Mouse (Mus musculus) heart, postnatal 0 days (tissue): ENCODE measurements around the gene Pde2a. TPM values are rescaled to one million over a fixed set of nuclear protein-coding genes. Genes with fewer than 3 reads are reported as not detected.
A peak's percentile ranks its signal among the peaks of the same experiment; 100 is the strongest.

ENCODE experiments used
- ATAC-seq: fragments of 200-750 bp; cut with Nextera tagmentation; 2 replicates; pipeline ENCODE4 v1.8.0; 2017; ENCODE audit warnings: low read depth, moderate number of reproducible peaks, moderate library complexity; ENCODE audit not compliant: insufficient read depth
- DNase-seq: peaks from one replicate; pipeline ENCODE4 v3.0.0-alpha.2; 2016; ENCODE audit warnings: low spot score
- H3K27ac ChIP-seq: fragments of 300-500 bp; sonication (generic); 2 replicates; pipeline ENCODE4 v1.5.1; 2014; ENCODE audit warnings: low read depth, mild to moderate bottlenecking
- H3K27me3 ChIP-seq: fragments of 300-500 bp; sonication (generic); 2 replicates; pipeline ENCODE4 v1.6.1; 2014; ENCODE audit warnings: low read length, mixed read lengths; ENCODE audit not compliant: control insufficient read depth, insufficient read depth
- H3K36me3 ChIP-seq: fragments of 300-500 bp; sonication (generic); replicated peaks from 2 replicates; pipeline ENCODE4 v1.6.1; 2014; ENCODE audit warnings: low read length, mixed read lengths; ENCODE audit not compliant: control insufficient read depth, insufficient read depth
- H3K4me1 ChIP-seq: fragments of 300-500 bp; sonication (generic); 2 replicates; pipeline ENCODE4 v1.6.1; 2014; ENCODE audit warnings: antibody characterized with exemption; ENCODE audit not compliant: control insufficient read depth, insufficient read depth
- H3K4me2 ChIP-seq: fragments of 300-500 bp; sonication (generic); 2 replicates; pipeline ENCODE4 v1.6.1; 2014; ENCODE audit warnings: low read depth, mild to moderate bottlenecking, low read length, moderate library complexity
- H3K4me3 ChIP-seq: fragments of 300-500 bp; sonication (generic); 2 replicates; pipeline ENCODE4 v1.5.1; 2014; ENCODE audit warnings: low read depth, low read length
- H3K9ac ChIP-seq: fragments of 300-500 bp; sonication (generic); replicated peaks from 2 replicates; pipeline ENCODE4 v1.6.1; 2014; ENCODE audit warnings: low read depth, low read length, mixed read lengths
- H3K9me3 ChIP-seq: fragments of 300-500 bp; sonication (generic); replicated peaks from 2 replicates; pipeline ENCODE4 v1.6.1; 2016; ENCODE audit warnings: low read length; ENCODE audit not compliant: control insufficient read depth
- CTCF ChIP-seq: IDR thresholded peaks from 2 replicates; pipeline ENCODE4 v1.5.1; 2016; ENCODE audit warnings: antibody characterized with exemption, control low read depth, low read depth
- EP300 ChIP-seq: IDR thresholded peaks from 2 replicates; pipeline ENCODE4 v1.6.1; 2016; ENCODE audit warnings: antibody characterized with exemption, low read depth
- WGBS: fragments of 180-500 bp; shearing (Covaris S2); extraction: QIAGEN DNeasy Blood & Tissue Kit; methylation state at CpG from one replicate; pipeline ENCODE4 v1.1.7; 2014; 5-methylcytosine and 5-hydroxymethylcytosine counted together
- polyA plus RNA-seq: library from polyadenylated mRNA; unstranded; fragments of >200 nt; fragmentation: Nextera tagmentation; extraction: Ambion mirVana; gene quantifications from 2 replicates; pipeline ENCODE4 v1.2.1, GENCODE M21; 2015
- total RNA-seq: library from RNA; depleted of rRNA; stranded (reverse); fragments of >200 nt; gene quantifications from 2 replicates; pipeline ENCODE4 v1.2.3, GENCODE M21; 2014; ENCODE audit warnings: low replicate concordance; rRNA removed

Gene Pde2a
- total RNA-seq, result 4.7 and 35.2 TPM in 2 replicates
- polyA plus RNA-seq, result 19.3 and 22.1 TPM in 2 replicates

DNA sequence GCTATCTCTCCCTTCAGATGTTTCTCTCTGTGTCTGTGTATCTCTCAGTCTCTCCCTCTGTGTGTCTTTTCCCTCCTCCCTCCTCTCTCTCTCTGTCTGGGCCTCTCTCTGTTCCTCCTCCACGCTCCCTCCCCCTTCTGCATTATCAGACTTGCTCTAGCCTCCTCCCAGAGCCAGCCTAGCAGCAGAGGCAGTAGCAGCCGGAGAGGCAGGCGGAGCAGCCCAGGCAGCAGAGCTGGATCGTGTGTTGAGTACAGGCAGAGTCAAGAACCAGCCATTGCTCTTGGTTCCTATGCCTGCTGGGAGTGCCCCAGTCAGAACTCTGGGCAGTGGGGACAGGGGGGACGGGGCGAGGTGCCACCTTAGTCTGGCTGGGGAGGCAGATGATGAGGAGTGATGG, at the start of gene Pde2a:
Gene Pde2a (plus strand): TSS at position 163 of the 400 bp plus-strand sequence.
- ATAC-seq, result no peak
- Histone ChIP-seq H3K27ac (no peak within 1 kb of the TSS), H3K27me3 (peaks cover 41% of the 10 kb centered on the region), H3K9ac (no peak within 1 kb of the TSS), H3K9me3 (no peaks in the 10 kb centered on the region), H3K4me3 (no peak within 1 kb of the TSS), H3K36me3 (no peaks in the 10 kb centered on the region), H3K4me1 (no peaks in the 10 kb centered on the region), H3K4me2 (no peak within 1 kb of the TSS)
- TF ChIP-seq CTCF (no peak), EP300 (no peak)
- 19% methylated on average over 6 of the region's 6 CpGs for WGBS
- DNase-seq, result no peak

DNA sequence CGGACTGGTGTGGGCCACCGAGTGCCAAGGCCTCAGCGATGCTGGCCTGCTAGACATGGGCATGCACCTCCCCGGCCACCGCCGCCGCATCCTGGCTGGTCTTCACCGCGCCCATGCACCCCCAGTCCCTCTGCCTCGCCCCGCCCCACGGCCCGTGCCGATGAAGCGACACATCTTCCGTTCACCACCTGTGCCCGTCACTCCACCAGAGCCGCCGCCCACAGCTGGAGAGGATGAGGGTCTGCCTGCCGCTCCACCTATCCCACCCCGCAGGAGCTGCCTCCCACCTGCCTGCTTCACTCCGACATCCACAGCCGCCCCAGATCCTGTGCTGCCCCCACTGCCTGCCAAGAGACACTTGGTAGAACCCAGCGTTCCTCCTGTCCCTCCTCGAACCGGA, 48.4 kb upstream of the Pde2a start:
- Histone ChIP-seq H3K9me3 (no peaks in the 10 kb centered on the region), H3K27ac (no peak overlapping the region), H3K36me3 (no peaks in the 10 kb centered on the region), H3K27me3 (no peaks in the 10 kb centered on the region), H3K4me3 (no peak overlapping the region), H3K9ac (no peak overlapping the region), H3K4me1 (peaks cover 8% of the 10 kb centered on the region; the same call in 1 of the 2 replicates), H3K4me2 (no peak overlapping the region)
- 86% methylated on average over 26 of the region's 26 CpGs for WGBS
- no peak for DNase-seq
- TF ChIP-seq EP300 (no peak), CTCF (no peak)
- ATAC-seq, result no peak

DNA sequence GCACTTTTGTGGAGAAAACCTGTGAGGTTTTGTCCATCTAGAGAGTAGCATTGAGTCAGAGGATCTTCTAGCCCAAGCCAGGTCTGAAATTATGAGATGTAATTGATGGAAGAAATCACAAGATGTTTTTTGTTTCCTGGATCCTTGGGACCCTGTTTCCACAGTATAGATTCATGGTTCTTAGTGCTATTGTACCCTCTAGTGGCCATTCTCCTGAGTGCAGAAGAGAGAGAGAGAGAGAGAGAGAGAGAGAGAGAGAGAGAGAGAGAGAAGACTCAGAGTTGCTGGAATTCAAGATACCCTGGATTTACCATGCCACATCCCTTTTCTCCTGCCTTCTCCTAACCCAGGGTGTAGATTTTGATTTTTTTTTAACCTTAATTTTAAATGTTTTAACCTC, 47.3 kb upstream of the Pde2a start:
- ATAC-seq (peak; percentile 27; the same call in 1 of the 2 replicates), DNase-seq (peak; percentile 77)
- Histone ChIP-seq H3K4me1 (peaks cover 18% of the 10 kb centered on the region), H3K9me3 (no peaks in the 10 kb centered on the region), H3K9ac (no peak overlapping the region), H3K27me3 (no peaks in the 10 kb centered on the region), H3K36me3 (no peaks in the 10 kb centered on the region), H3K27ac (no peak overlapping the region), H3K4me2 (no peak overlapping the region), H3K4me3 (no peak overlapping the region)
- TF ChIP-seq EP300 (no peak), CTCF (peak; percentile 85)

DNA sequence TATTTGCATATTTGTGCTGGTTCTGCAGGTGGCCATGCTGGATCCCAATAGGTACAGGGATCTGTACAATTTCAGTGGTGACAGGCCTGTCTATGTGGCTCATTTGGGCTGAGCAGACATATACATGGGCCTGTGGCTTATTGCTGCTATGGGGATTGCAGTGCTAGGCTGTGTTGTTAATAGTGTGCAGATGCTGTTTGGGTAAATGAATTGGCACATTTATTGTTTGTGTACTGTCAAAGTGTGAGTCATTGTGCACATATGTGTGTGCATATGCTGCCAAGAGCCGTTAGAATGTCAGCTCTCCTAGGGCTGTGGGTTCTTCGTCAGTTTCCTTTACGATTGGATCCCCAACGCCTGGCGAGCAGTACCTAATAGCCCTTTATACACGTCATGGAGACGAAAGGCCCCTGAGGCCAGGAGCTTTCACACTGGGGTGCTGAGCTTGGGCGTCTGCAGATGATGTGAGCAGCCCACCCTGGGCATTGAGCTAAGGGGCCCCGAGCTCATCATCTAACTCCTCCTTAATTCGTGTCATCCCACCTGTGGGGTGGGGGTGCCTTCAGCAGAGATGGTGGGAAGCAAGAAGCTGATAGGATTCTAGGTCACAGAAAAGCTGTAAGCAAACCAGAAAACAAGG, 44.7 kb upstream of the Pde2a start:
- Histone ChIP-seq H3K9ac (no peak overlapping the region), H3K4me1 (peaks cover 22% of the 10 kb centered on the region), H3K4me3 (no peak overlapping the region), H3K27me3 (no peaks in the 10 kb centered on the region), H3K36me3 (no peaks in the 10 kb centered on the region), H3K4me2 (no peak overlapping the region), H3K27ac (no peak overlapping the region), H3K9me3 (no peaks in the 10 kb centered on the region)
- 76% methylated on average over 10 of the region's 10 CpGs for WGBS
- ATAC-seq, result no peak
- no peak for TF ChIP-seq CTCF
- no peak for TF ChIP-seq EP300
- DNase-seq, result no peak

DNA sequence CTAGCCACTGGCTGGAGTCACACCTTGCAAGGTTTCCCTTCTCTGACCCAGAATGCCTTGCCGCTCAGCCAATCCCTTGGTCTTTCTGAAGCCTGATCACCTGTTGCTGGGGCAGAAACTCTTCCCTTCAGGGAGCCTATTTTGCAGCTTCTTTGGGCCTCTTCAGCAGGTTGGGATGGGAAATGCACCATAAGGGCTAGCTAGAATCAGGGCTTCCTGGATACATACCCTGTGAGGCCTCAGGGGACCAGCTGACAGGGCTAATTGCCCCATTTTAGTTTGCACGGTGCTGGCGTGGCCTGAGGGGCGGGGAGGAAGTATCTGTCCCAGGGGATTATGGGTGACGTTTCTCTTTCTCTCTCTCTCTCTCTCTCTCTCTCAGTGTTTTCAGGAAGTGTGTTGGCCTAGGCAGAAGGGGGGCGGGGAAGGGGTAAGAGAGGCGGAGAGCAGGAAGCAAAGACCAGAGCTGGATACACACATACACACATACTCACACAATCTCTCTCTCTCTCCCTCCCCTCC, 43.7 kb upstream of the Pde2a start:
- Histone ChIP-seq H3K4me3 (peak overlapping the region; percentile 40), H3K9me3 (no peaks in the 10 kb centered on the region), H3K4me1 (peaks cover 22% of the 10 kb centered on the region), H3K36me3 (no peaks in the 10 kb centered on the region), H3K4me2 (peak overlapping the region; percentile 66), H3K27ac (peak overlapping the region; percentile 78), H3K27me3 (no peaks in the 10 kb centered on the region), H3K9ac (peak overlapping the region; percentile 56)
- WGBS, result 20% methylated on average over 7 of the region's 7 CpGs
- peak; percentile 87 for DNase-seq
- ATAC-seq, result peak; percentile 91
- TF ChIP-seq CTCF (no peak), EP300 (peak; percentile 70; the same call in 1 of the 2 replicates)
